ENCODE assay signal across 27 mouse cellular contexts in genomic region chr9:30184996-30185763, GRCm38 (mm10).
"Had no signal": no experiment of that assay in that cellular context is flagged by ENCODE, and none has a peak within 500 bp of the region (broad histone marks: within the 10 kb centered on the region; RNA-seq: fewer than 3 reads in every experiment).

No protein-coding gene starts in this region.

- H3K27me3 ChIP-seq: hindbrain, embryonic 12.5 days; intestine, embryonic 15.5 days; limb, embryonic 12.5 days; liver, embryonic 13.5 days; liver, embryonic 15.5 days had no signal

- H3K4me2 ChIP-seq: heart, embryonic 11.5 days; hindbrain, embryonic 12.5 days; hindbrain, embryonic 14.5 days; intestine, embryonic 15.5 days; limb, embryonic 12.5 days; liver, embryonic 11.5 days; liver, embryonic 13.5 days; liver, embryonic 15.5 days had no signal

- ATAC-seq: hindbrain, embryonic 16.5 days; inflammation-experienced regulatory T-cells, adult 6 months; intestine, embryonic 15.5 days; intestine, postnatal 0 days had no signal

- H3K4me1 ChIP-seq: intestine, embryonic 15.5 days; limb, embryonic 10.5 days; limb, embryonic 12.5 days; liver, embryonic 13.5 days; liver, embryonic 15.5 days had no signal

- H3K27ac ChIP-seq: gastrocnemius, adult 2 months; heart, adult 2 months; hindbrain, embryonic 10.5 days; hindbrain, embryonic 12.5 days; hindbrain, embryonic 14.5 days; intestine, embryonic 15.5 days; layer of hippocampus, adult 2 months; left cerebral cortex, adult 2 months; limb, embryonic 10.5 days; limb, embryonic 12.5 days; liver, embryonic 13.5 days; liver, embryonic 15.5 days had no signal

- DNase-seq: gastrocnemius, adult 2 months; gastrocnemius, postnatal 10 days; gastrocnemius, postnatal 25 days; heart, adult 2 months; heart, postnatal 10 days; heart, postnatal 4 days; kidney, adult 18-20 months; kidney, adult 8-10 months; kidney, postnatal 10 days; kidney, postnatal 25 days; kidney, postnatal 4 days; liver; liver, embryonic 13.5 days had no signal

- H3K4me3 ChIP-seq: gastrocnemius, adult 2 months; heart, adult 2 months; hindbrain, embryonic 10.5 days; hindbrain, embryonic 12.5 days; intestine, embryonic 15.5 days; layer of hippocampus, adult 2 months; left cerebral cortex, adult 2 months; limb, embryonic 10.5 days; limb, embryonic 12.5 days; liver, embryonic 13.5 days; liver, embryonic 15.5 days had no signal

- H3K36me3 ChIP-seq: hindbrain, embryonic 10.5 days; hindbrain, embryonic 12.5 days; intestine, embryonic 15.5 days; limb, embryonic 10.5 days; limb, embryonic 12.5 days; liver, embryonic 13.5 days; liver, embryonic 15.5 days had no signal

- H3K9ac ChIP-seq: hindbrain, embryonic 12.5 days; hindbrain, embryonic 14.5 days; intestine, embryonic 15.5 days; limb, embryonic 12.5 days; liver, embryonic 13.5 days; liver, embryonic 15.5 days had no signal

- H3K9me3 ChIP-seq: hindbrain, embryonic 10.5 days; hindbrain, embryonic 12.5 days; intestine, embryonic 15.5 days; limb, embryonic 10.5 days; limb, embryonic 12.5 days; liver, embryonic 15.5 days had no signal
